Mouse (Mus musculus) liver, embryonic 16.5 days (tissue): ENCODE data around the gene Rapgef2. TPM values are rescaled to one million over a fixed set of nuclear protein-coding genes. Genes with fewer than 3 reads are reported as not detected.
"Not testable (repeated sequence)": the region's sequence is repeated elsewhere in the genome, so short reads cannot be mapped to it uniquely, and the experiment has no call there.

ENCODE experiments used
- ATAC-seq: fragments of 200-750 bp; cut with Nextera tagmentation; 2 replicates; pipeline ENCODE4 v1.8.0; 2017; ENCODE audit warnings: low read depth, mild to moderate bottlenecking, moderate number of reproducible peaks, moderate library complexity
- H3K27ac ChIP-seq: fragments of 300-500 bp; sonication (generic); 2 replicates; pipeline ENCODE4 v1.5.1; 2014; ENCODE audit warnings: mild to moderate bottlenecking, low read length
- H3K27me3 ChIP-seq: fragments of 300-500 bp; sonication (generic); 2 replicates; pipeline ENCODE4 v1.6.1; 2014; ENCODE audit warnings: low read depth, low read length, mixed read lengths; ENCODE audit not compliant: control insufficient read depth, insufficient read depth
- H3K36me3 ChIP-seq: fragments of 300-500 bp; sonication (generic); 2 replicates; pipeline ENCODE4 v1.6.1; 2014; ENCODE audit warnings: mild to moderate bottlenecking; ENCODE audit not compliant: control insufficient read depth, insufficient read depth
- H3K4me1 ChIP-seq: fragments of 300-500 bp; sonication (generic); 2 replicates; pipeline ENCODE4 v1.6.1; 2014; ENCODE audit warnings: low read depth, low read length, mixed read lengths; ENCODE audit not compliant: control insufficient read depth
- H3K4me2 ChIP-seq: fragments of 300-500 bp; sonication (generic); 2 replicates; pipeline ENCODE4 v1.6.1; 2014; ENCODE audit warnings: low read depth, low read length, mixed read lengths
- H3K4me3 ChIP-seq: fragments of 300-500 bp; sonication (generic); 2 replicates; pipeline ENCODE4 v1.5.1; 2014; ENCODE audit warnings: low read depth, mild to moderate bottlenecking, low read length
- H3K9ac ChIP-seq: fragments of 300-500 bp; sonication (generic); 2 replicates; pipeline ENCODE4 v1.6.1; 2014; ENCODE audit warnings: low read depth, low read length
- H3K9me3 ChIP-seq: fragments of 300-500 bp; sonication (generic); replicated peaks from 2 replicates; pipeline ENCODE4 v1.6.1; 2016; ENCODE audit warnings: low read length; ENCODE audit not compliant: control insufficient read depth
- WGBS: fragments of 180-500 bp; shearing (Covaris S2); extraction: QIAGEN DNeasy Blood & Tissue Kit; methylation state at CpG from one replicate; pipeline ENCODE4 v1.1.7; 2014; ENCODE audit not compliant: insufficient replicate concordance; 5-methylcytosine and 5-hydroxymethylcytosine counted together
- polyA plus RNA-seq: library from polyadenylated mRNA; unstranded; fragments of >200 nt; fragmentation: Nextera tagmentation; extraction: Ambion mirVana; gene quantifications from 2 replicates; pipeline ENCODE4 v1.2.1, GENCODE M21; 2015

Gene Rapgef2
- polyA plus RNA-seq, 1 experiment from 2014 or later, result 1.4 TPM

DNA sequence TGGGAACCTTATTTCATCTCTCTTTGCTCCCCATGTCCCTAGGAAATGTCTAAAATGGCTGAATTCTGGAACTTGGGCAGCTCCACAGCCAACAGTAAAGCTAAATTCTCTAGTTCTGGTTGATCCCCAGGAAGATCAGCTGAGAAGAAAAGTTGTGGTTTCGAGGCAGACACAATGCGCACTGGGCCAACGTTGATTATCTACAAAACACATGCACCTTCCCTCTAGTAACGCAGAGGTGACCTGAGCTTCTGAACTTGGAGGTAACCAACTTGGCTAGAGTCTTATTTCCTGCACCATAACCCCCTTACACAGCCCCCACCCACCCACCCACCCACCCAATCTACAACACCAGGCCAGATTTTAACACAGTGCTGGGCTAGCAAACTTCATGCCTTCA, 55.6 kb downstream of the Rapgef2 start:
- no peak for ATAC-seq
- Histone ChIP-seq H3K4me1 (peaks cover 2% of the 10 kb centered on the region; the same call in 1 of the 2 replicates), H3K27ac (no peak overlapping the region), H3K9ac (no peak overlapping the region), H3K4me3 (no peak overlapping the region), H3K9me3 (no peaks in the 10 kb centered on the region), H3K4me2 (no peak overlapping the region), H3K27me3 (no peaks in the 10 kb centered on the region), H3K36me3 (no peaks in the 10 kb centered on the region)
- WGBS, result 34% methylated on average over 4 of the region's 4 CpGs

DNA sequence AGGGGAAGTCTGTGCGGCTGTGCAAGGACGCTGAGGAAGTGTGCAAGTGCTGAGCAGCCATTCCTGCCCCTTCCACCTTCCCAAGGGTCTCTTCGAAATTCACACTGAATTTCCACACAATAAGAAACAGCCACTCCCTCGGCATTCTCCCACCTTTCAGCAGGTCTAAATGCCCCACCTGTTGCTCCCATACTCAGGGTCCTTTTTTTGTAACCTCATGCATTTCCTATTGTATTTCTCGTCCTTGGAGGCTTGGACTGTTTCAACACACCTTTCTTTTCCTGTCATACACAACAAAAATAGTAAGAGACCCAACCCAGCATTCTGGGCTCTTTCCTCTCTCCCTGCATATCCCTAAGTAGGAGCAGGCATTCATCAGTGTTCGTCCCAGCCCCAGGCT, 56.8 kb downstream of the Rapgef2 start:
- Histone ChIP-seq H3K27ac (no peak overlapping the region), H3K27me3 (no peaks in the 10 kb centered on the region), H3K9me3 (no peaks in the 10 kb centered on the region), H3K4me3 (no peak overlapping the region), H3K9ac (no peak overlapping the region), H3K4me1 (peaks cover 2% of the 10 kb centered on the region; the same call in 1 of the 2 replicates), H3K4me2 (no peak overlapping the region), H3K36me3 (no peaks in the 10 kb centered on the region)
- ATAC-seq, result no peak; the same call in 1 of the 2 replicates
- WGBS, result 44% methylated on average over 6 of the region's 6 CpGs

DNA sequence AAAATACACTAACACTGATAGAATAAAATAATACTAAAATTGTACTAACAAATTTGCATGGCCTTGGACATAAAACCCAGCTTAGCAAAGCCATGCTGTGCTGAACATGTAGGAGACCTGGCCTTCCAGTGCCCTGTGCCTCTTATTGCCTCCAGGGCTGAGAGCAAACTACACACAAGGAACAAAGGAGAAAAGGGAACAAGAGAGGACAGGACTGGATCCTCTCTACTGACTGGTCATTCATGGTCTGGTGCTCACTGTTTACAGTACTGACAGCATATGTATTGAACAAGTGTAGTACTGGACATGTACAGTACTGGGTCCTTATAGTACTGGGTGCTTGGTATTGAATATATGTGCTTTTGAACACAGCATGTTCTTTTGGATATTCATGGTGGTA, 58.0 kb downstream of the Rapgef2 start:
- H3K27me3 ChIP-seq, result no peaks in the 10 kb centered on the region
- H3K27ac ChIP-seq, result no peak overlapping the region; the same call in 1 of the 2 replicates
- no peak overlapping the region for H3K9ac ChIP-seq
- H3K4me3 ChIP-seq, result no peak overlapping the region
- no peaks in the 10 kb centered on the region for H3K36me3 ChIP-seq
- H3K4me2 ChIP-seq, result no peak overlapping the region
- no peaks in the 10 kb centered on the region for H3K9me3 ChIP-seq
- ATAC-seq, result no peak
- H3K4me1 ChIP-seq, result no peaks in the 10 kb centered on the region

DNA sequence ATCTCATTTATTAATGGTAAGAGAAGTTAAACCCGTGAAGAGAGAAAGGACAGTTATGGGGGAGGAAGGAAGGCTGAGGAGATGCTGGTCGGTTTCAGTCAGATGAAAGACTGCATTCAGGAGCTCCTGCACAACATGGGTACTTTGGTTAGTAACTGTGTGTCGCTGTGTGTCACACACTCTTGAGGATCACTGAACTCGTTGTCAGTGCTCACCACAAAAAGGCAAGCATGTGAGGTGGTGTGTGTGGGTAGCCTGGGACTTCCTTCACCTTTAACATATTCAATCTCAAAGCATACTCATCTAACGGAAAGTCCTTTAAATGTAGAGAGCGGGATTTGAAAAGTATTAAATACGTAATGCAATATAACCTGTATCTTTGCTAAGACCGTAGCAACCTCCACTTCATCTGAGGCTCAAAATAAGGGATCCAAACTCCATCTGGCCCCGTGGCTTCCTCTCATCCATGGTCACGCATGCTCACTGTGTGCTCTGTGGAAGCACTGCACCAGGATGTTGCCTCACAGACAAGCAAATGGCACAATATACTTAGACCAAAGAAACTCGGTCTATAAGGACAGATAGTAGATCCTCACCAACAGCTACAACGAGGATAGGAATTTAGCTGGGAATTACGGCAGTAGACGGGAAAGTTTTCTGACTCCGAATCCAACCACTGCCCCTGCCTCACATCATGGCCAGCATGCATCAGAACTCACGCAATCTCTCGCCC, 58.8 kb downstream of the Rapgef2 start:
- Histone ChIP-seq H3K9me3 (no peaks in the 10 kb centered on the region), H3K36me3 (no peaks in the 10 kb centered on the region), H3K27me3 (no peaks in the 10 kb centered on the region), H3K27ac (no peak overlapping the region; the same call in 1 of the 2 replicates), H3K4me3 (no peak overlapping the region), H3K4me2 (no peak overlapping the region), H3K9ac (no peak overlapping the region), H3K4me1 (no peaks in the 10 kb centered on the region)
- 61% methylated on average over 17 of the region's 17 CpGs for WGBS
- no peak for ATAC-seq

DNA sequence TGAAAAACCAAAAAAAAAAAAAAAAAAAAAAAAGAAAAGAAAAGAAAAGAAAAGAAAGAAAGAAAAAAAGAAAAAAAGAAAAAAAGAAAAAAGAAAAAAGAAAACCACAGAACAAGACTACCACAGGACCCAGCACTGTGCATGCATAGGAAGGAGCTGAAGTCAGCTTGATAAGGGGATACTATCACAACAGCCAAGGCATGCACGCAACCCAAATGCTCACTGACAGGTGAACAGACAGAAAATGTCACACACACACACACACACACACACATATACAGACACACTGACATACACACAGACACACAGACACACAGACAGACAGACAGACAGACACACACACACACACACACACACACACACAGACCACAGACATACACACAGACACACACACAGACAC, 59.5 kb downstream of the Rapgef2 start:
- H3K36me3 ChIP-seq, H3K27me3 ChIP-seq, H3K4me1 ChIP-seq, H3K27ac ChIP-seq, H3K4me3 ChIP-seq, H3K9me3 ChIP-seq, ATAC-seq, H3K9ac ChIP-seq, H3K4me2 ChIP-seq: not testable (repeated sequence)
- 29% methylated on average over 1 of the region's 1 CpGs for WGBS

DNA sequence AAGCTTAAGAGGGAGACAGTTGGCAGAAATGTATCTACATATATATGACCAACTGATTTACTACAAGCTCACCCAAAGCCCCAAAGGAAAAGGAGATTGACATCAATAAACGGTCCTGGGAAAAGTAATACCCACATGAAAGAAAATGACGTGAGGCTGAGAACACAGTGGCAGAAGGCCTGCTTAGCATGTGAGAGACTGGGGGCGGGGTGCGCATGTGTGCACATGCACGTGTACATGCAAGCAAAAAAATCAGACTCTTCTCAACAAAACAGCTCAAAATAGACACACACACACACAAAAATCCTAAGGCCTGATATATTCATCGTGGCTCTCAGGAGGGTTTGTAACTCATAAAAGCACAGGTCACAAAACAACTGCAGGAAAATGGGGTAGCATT, 60.4 kb downstream of the Rapgef2 start:
- Histone ChIP-seq H3K27me3 (no peaks in the 10 kb centered on the region), H3K4me2 (no peak overlapping the region), H3K9ac (no peak overlapping the region), H3K4me3 (no peak overlapping the region), H3K36me3 (no peaks in the 10 kb centered on the region), H3K9me3 (no peaks in the 10 kb centered on the region), H3K4me1 (peaks cover 2% of the 10 kb centered on the region; the same call in 1 of the 2 replicates), H3K27ac (no peak overlapping the region)
- 65% methylated on average over 6 of the region's 6 CpGs for WGBS
- no peak for ATAC-seq

DNA sequence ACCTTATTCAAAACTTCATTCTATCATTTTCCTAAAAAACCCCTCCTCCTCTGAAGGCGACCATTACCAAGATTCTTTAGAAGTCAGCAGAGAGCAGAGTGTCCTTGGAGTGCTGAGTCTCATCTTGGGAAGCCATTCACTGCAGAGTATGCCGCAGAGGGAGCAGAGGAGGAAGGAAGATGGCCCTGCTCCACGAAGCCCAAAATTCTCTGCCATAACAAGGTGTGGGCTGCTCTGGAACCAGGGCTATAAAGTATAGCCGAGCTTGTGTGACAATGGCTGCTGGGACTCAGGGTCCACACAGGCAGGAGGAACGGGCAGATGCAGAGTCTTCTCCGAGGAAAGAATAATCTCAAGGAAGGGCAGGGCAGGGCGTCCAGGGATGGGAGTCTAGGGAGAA, 62.0 kb downstream of the Rapgef2 start:
- H3K4me2 ChIP-seq, result no peak overlapping the region
- no peak overlapping the region for H3K27ac ChIP-seq
- no peaks in the 10 kb centered on the region for H3K9me3 ChIP-seq
- H3K9ac ChIP-seq, result no peak overlapping the region
- H3K27me3 ChIP-seq, result no peaks in the 10 kb centered on the region
- ATAC-seq, result no peak
- H3K4me1 ChIP-seq, result peaks cover 2% of the 10 kb centered on the region; the same call in 1 of the 2 replicates
- H3K36me3 ChIP-seq, result no peaks in the 10 kb centered on the region
- 65% methylated on average over 7 of the region's 7 CpGs for WGBS
- no peak overlapping the region for H3K4me3 ChIP-seq

DNA sequence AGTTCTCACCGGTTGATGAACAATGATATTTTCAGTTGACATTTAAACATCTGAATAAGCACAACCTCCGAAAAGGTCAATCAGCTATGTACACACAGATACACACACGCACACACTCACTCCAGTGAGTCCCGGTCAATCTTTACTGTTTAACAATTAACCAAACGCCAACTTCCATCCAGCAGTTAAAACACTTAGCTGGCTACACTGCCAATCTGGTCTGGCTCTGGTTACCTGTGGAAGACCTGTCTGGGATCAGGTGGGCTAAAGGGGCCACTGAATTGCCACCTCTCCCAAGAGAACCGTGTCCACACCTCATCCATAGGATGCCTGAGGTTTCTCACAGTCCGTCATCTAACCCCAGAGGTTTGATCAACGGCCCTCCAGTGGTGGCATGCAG, 63.0 kb downstream of the Rapgef2 start:
- no peaks in the 10 kb centered on the region for H3K9me3 ChIP-seq
- peak; percentile 77 for ATAC-seq
- no peak overlapping the region for H3K9ac ChIP-seq
- no peaks in the 10 kb centered on the region for H3K27me3 ChIP-seq
- H3K36me3 ChIP-seq, result no peaks in the 10 kb centered on the region
- H3K4me3 ChIP-seq, result no peak overlapping the region
- H3K27ac ChIP-seq, result no peak overlapping the region
- peak overlapping the region; percentile 42 for H3K4me2 ChIP-seq
- peaks cover 2% of the 10 kb centered on the region; the same call in 1 of the 2 replicates for H3K4me1 ChIP-seq
- 51% methylated on average over 8 of the region's 8 CpGs for WGBS

DNA sequence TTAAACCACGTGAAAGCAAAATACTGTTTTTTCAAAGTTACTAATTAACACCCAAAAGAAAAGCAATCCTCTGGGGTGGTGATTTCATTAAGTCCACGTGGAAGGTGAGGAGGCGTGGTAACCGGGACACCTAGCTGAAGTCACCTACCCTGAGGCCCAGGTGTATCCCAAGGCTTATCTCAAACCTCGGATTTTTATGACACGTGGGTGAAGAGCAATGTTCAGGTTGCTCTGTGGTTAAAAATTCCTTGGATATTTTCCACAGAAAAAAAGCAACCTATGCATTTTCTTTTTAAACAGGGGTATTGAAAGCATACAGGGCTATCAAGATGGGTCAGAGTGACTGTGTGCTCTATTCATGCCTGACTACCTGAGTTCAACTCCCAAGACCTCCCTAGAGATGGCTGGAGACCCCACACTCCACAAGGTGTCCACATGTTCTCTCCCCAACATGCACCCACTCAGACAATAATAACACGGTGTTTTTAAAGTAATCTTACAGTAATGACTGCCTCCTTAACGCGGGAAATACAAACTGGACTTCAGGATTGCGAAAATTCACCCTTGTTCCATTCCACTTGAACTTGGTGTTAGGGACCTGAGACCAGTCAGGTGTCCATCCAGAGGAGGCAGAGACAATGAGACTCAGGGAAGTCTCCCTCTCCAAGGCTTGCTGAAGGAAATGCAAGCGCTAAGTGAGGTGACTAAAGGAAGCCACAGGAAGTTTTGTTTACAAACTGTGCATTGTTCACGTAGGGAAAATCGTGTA, 63.9 kb downstream of the Rapgef2 start:
- Histone ChIP-seq H3K36me3 (no peaks in the 10 kb centered on the region), H3K4me2 (peak overlapping the region; percentile 31), H3K27me3 (no peaks in the 10 kb centered on the region), H3K9me3 (no peaks in the 10 kb centered on the region), H3K27ac (no peak overlapping the region), H3K4me1 (peaks cover 2% of the 10 kb centered on the region; the same call in 1 of the 2 replicates), H3K4me3 (no peak overlapping the region), H3K9ac (no peak overlapping the region)
- no peak for ATAC-seq
- WGBS, result 44% methylated on average over 13 of the region's 13 CpGs
